Mouse (Mus musculus): ENCODE results near the gene Abtb2.
A peak's percentile ranks its signal among the peaks of the same experiment; 100 is the strongest.

Gene Abtb2

GRCm38 (mm10) chr2:103586423-103586822, 20.3 kb downstream of the Abtb2 start:
- no peak for DNase-seq

DNA sequence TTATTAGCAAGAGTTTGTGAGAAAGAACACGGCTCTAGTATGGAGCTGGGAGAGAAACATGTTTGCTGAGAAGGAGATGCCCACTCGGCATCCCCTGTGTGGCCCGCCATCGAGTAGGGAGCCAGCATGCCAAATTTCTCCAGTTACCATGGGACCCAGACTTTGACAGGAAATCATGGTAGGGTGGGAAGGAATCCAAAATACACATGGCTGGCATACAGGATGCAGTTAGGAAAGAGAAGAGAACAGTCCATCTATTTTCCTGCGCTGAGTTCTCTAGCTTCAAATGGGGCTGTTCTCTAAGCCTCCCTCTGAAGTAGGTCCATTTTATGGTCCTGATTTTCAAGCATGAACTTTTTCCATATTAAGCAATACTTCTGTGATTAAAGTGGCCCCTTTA, 22.7 kb downstream of the Abtb2 start:
- DNase-seq, result no peak

DNA sequence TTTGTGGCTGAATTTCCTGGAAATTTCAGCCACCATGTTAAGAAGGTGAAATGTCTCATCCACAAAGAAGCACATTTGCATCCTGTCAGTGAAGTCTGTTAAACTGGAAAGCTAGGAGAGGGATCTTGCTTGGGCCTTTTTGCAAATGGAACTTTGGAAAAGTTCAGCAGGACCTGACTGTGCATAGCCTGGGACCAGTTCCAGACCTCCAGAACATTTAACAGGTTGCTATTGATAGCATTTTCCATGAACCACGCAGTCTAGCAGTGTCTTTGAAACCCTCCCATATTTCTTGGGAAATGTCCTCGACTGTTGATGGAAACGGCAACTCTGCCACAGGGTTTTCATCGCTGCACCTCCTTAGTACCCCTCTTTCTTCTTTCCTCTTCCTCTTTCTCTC, 23.3 kb downstream of the Abtb2 start:
- DNase-seq, result no peak

GRCm38 (mm10) chr2:103590645-103591044, 24.5 kb downstream of the Abtb2 start:
- no peak for DNase-seq

DNA sequence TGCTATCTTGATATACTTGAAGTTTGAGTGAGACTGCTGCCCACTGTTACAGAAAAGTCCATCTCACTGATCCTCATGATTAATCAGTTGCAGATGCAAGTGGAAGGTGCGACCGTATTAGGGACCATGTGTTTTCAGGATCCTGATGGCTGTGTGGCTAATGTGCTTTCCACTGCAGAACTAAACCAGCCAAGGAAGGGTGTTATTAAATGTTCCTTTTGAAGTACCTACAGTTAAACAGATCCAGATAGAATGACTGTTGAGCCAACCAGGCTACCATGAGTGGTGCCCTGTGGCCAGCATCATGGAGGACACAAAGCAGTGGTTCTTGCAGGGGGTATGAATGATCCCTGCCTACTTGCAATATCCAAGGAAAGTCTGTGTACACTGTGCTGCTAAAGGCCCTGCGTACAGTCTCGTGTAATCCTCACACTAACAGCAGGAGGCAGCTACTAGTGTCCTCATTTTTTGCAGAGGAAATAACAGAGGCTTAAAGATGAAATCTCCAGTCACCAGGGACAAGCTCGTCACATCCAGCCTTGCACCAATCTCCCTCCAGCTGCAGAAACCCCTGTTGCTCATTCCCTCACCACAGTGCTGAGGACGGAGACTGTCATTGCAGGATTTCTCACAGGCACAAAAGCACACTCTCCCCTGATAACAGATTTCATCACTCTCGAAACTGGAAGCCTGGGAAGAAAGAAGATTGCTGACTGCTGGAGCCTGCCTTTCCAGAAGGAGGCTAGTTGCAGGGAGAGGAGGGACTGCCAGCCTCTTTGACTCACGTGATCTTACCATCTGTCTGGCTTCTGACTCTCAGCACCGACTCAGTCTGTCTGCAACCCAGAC, 25.9 kb downstream of the Abtb2 start:
- peak; percentile 51 for DNase-seq

DNA sequence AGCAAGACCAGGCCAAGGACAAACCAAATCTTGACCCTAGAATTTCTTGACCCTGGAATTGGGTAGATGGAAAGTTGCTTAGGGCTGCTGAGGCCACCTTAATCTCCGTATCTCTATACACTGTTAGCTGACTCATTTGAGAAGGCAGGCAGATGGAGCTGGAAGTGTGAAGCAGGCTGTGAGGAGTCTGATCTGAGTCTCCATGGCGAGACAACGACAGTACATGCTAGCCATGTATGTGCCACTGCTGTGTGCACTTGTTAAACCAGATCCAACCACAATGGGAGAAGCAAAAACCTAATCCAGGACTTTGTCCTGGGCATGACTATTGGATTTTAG, 26.4 kb downstream of the Abtb2 start:
- DNase-seq, result no peak

GRCm38 (mm10) chr2:103594592-103595011, 28.5 kb downstream of the Abtb2 start:
- DNase-seq, result no peak

GRCm38 (mm10) chr2:103595028-103595651, 29.0 kb downstream of the Abtb2 start:
- DNase-seq, result no peak

DNA sequence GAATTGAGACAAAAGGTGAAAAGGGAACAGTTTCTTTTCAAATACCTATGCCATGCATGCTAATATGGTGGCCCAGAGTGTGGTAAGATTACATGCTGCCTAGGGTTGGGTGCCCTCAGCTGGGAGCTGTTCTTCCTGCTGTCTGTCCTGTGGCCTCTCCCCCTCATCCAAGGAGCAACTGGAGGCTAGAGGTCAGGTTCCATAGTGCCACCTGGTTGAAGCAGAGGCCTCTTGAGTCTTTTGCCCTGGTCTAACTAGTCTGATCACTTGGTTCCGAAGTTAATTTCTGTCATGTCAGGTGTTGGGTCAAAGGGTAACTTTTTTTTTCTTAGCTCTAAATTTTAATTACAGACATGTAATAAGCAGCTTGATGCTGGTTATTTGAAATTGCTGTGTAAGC, 33.2 kb downstream of the Abtb2 start:
- no peak for DNase-seq

DNA sequence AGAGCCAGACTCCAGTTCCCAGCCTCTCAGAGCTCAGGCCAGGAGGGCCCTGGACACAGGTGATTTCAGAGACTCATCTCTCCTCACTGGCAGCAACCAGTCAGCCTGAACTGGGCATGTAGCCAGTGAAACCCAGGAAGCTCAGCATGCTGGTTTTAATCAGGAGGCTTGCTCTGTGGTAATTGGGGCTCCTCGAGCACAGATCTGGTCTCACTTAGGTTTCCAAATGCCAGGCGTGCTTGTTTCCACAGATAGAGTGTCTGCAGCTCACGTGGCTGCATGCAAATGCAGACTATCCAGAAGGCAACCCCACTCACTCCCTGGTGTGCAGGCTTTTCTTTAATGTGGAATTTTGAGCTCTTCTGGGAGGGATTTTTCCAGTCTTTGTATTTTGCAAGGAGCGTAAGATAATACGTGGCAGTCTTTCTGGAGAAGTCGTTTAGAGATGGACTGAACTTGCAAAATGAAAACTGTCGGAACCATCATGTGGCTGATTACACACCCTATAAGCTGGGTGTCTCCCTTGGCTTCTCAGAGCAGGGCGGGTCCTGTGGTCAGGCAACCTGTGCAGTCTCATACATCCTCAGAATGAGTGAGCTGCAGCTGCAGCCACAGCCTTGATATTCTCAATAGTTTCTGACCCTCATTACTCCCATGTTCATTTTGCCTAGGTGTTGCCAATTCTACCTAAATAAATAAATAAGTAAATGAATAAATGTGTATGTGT, 34.2 kb downstream of the Abtb2 start:
- DNase-seq, result no peak

DNA sequence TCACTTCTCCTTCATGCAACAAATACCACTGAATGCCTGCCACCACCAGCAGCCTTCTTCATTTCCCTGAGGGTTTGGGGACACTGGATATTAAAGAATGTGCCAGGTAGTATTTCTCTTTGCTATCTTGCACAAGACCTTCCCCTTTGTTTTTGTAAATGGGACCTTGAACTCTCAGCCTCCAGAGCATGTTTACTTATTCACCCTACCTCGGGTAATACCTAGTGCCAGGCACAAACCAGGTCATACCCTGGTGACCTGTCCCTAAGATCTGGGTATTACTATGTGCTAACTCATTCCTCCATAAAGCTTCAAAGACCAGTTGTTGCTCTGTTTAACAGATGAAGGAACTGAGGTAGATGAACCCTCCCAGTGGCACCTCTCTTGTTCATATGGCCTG, 35.0 kb downstream of the Abtb2 start:
- no peak for DNase-seq

- no peak for DNase-seq
Observed at GRCm38 (mm10) chr2:103601531-103601930, 35.4 kb downstream of the Abtb2 start.

GRCm38 (mm10) chr2:103603209-103603608, 37.1 kb downstream of the Abtb2 start:
- no peak for DNase-seq

DNA sequence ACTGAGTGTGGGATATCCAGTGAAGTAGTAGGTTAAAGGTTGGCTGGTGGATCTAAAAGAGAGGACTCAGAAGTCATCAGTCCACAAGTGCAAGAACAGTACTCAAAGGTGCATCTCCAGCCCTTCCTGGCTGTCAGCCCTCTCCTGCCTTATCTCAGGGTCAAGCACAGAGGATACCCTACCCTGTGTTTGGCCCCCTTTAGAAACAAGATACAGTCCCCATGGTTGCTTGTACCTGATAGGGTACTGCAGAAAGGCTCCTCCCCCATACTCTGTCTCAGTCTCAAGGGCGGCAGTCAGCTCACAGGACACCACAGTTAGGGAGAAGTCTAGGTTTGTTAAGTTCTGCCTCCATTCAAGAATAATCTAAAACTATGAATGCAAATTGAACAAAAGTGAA, 37.8 kb downstream of the Abtb2 start:
- no peak for DNase-seq

GRCm38 (mm10) chr2:103605805-103606498, 39.8 kb downstream of the Abtb2 start:
- no peak for DNase-seq

- DNase-seq, result peak; percentile 52
Observed at GRCm38 (mm10) chr2:103607926-103608325, 41.8 kb downstream of the Abtb2 start.

- DNase-seq, result no peak
Observed at GRCm38 (mm10) chr2:103608947-103609346, 42.8 kb downstream of the Abtb2 start.

DNA sequence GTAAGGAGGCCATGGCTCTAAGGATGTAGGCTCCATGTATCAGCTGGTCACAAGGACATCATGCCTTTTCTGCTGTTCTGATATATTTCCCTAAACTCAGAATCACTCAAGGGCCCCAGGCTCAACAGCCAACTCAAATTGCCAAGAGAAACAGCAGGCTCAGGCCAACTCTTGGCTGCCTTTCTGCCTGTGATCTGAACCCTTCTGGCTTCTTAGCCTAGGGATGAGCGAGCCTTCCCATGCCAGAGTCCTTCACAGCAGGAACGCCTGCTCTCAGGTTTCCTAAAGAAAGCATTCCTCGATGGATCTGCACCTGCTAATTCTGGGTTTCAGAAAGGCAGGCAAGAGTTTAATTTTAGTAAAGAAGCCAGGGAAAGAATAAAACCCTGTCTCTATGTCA, 43.4 kb downstream of the Abtb2 start:
- DNase-seq, result peak; percentile 84

DNA sequence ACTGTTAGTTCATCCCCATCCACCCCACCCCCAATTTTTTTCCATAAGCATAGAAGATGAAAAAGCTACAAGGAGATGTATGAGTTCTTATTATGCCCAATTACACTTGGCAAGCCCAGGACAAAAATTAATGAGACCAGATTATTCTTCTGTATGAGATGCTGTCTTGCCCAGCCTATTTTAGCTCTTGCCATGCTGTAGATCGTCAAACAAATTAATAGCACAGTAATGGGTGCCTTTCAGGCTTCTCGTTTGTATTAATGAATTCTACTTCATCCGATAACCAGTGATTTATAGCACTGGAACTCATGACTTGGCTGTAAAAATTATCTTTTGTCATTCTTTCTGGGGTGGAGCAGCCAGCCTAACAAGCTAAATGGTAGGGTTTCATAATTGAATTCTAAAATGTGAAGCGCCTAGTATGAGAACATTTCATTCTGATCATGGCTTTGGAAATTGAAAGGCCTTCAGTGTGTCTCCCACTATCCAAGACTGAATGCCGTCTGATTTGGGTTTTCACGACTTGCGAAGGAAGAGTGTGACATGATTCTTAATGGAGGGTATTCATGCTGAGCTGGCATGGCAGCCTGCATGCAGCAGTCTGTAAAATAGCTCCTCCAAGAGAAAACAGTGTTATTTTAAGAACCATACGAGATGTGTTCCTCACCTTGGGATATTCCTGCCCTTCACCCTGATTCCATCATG, 44.9 kb downstream of the Abtb2 start:
- no peak for DNase-seq

DNA sequence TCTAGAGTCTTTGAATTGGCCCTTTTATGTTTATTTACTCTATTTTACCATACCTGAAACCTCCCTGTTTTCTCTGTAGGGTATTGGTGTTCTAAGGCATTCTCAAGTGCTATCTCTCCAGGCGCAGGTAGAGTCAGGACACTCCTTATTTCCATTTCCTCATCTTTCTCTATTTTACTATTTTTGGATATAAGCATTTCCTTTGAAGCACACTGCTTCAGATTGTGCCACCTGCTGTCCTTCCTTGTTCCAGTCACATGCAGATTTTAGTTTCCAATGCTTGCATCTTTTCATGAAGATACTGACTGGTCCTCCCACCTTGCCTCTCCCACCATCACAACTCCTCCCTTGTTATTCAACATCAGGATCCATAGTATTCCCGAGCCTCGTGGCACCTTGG, 47.8 kb downstream of the Abtb2 start:
- DNase-seq, result no peak

DNA sequence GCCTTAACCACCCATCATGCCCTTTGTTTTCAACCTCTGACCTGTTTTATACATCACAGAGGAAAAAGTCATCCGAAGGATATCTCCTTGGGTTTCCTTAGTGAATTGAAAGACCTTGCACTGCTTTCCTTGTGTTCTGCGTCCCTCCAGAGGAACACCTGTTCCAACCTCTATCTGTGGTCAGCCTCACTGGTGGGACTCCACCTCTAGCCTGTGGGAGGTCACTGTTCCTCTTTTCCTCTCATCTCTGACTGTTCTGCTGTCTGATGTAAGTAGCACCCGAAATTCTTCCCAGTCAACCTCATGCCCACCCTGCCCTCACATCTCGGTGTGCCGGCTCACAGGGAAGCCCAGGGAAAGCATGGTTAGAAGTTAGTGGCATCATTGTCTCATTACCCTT, 48.9 kb downstream of the Abtb2 start:
- no peak for DNase-seq

- DNase-seq, result no peak
Observed at GRCm38 (mm10) chr2:103618407-103618806, 52.3 kb downstream of the Abtb2 start.

- DNase-seq, result no peak
Observed at GRCm38 (mm10) chr2:103622950-103623349, 56.8 kb downstream of the Abtb2 start.
